Mouse (Mus musculus) common myeloid progenitor, adult 5-6 weeks (primary cell): Measurements from ENCODE around the gene Colca2. TPM values are rescaled to one million over a fixed set of nuclear protein-coding genes. Genes with fewer than 3 reads are reported as not detected.

Experiments
- ATAC-seq: replicated peaks from 2 replicates; pipeline ENCODE4 v1.8.0; 2016; ENCODE audit warnings: low read depth, mild to moderate bottlenecking, moderate TSS enrichment, inconsistent platforms; ENCODE audit not compliant: poor library complexity, severe bottlenecking
- total RNA-seq: library from RNA; stranded (forward); fragments of 200-1000, 187-1606 nt; gene quantifications from 2 replicates; pipeline ENCODE4 v1.2.3, GENCODE M21; 2017

Gene Colca2
- total RNA-seq = 2.1 TPM in 1 of 2 replicates, not detected in the other

- peak; percentile 87 for ATAC-seq
Observed at GRCm38 (mm10) chr9:51278500-51279381, at the start of gene Colca2. Gene Colca2 (minus strand): TSS chr9:51278569.

DNA sequence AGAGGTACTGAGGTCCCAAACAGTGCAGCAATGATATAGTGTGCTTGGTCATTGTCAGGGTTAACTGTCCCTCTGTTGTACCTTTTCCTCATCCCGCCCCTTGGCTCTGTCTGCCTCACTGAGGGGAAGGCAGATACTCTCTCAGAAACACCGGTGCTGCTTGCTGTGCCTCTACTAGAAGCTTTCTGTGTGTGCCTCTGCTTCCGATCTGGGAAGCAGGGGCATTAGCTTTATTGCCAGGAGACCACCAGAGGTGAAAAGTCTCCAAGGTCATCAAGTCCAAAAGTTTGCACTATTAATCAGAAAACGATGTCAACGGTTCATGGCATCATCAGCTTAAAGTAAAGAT is 49.2 kb upstream of the Colca2 start:
- no peak for ATAC-seq

DNA sequence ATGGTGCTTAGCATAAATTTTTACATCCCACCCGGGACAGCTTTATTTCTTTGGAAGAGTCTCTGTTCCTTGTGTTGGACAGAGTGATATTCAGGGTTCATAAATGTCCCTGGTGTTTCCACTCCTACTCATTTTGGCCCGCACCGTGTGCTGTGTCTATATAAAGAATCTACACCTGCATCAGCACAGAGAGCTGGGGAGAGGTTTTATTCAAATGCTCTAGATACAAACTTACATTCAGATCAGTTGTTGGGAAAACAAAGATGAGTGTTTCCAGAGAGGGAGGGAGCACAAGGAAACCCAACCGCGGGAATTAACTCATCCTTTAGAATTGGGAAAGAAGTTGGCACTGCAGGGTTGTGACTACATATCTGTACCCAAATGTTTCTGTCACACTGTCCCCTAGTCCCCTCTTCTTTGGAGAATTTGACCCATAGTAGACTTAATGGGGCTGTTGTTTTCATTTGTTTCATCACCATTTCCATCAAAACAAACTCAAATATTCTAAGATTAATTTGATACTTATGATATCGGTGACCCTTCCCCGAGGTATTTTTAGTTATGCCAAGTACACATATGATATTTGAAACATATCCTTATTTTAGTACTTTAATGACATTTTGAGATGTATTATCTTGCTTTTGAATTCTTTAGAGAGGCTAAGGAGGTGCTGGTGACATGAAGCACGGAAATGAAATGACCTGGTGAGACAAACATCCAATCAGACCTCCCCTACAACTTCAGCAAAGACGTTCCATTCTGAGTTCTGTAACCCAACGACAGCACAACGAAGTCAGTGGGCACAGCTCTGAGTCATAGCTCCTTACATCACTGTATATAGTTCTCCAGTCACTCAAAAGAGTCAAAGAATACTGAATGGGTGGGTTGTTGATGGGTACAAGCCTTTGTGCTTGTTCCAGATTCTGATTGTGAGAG is 48.5 kb upstream of the Colca2 start:
- no peak for ATAC-seq

- ATAC-seq = peak; percentile 72
Observed at GRCm38 (mm10) chr9:51324406-51325065, 46.2 kb upstream of the Colca2 start.

- ATAC-seq = no peak
Observed at GRCm38 (mm10) chr9:51320096-51320495, 41.7 kb upstream of the Colca2 start.

GRCm38 (mm10) chr9:51318246-51318645 is 39.9 kb upstream of the Colca2 start:
- no peak for ATAC-seq

DNA sequence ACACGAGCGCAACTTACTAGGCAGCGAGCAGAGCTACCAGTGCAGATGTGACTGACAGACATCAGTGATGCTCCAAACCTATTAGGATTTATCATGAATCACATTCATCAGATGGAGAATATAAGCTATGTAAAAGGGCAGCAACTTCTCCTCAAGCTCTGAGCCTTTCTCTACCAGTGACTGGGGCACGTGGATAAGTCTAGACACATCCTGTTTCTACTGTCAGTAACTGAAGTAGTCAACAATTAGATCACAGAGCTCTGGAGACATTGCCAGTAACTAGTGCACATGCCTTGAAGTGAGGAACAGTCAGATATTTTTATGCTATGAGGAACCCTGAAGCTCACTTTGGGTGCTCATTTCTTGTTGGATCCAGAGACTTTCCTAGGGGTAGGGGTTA is 39.0 kb upstream of the Colca2 start:
- ATAC-seq = no peak

- ATAC-seq = peak; percentile 67
Observed at GRCm38 (mm10) chr9:51315402-51316063, 37.2 kb upstream of the Colca2 start.

DNA sequence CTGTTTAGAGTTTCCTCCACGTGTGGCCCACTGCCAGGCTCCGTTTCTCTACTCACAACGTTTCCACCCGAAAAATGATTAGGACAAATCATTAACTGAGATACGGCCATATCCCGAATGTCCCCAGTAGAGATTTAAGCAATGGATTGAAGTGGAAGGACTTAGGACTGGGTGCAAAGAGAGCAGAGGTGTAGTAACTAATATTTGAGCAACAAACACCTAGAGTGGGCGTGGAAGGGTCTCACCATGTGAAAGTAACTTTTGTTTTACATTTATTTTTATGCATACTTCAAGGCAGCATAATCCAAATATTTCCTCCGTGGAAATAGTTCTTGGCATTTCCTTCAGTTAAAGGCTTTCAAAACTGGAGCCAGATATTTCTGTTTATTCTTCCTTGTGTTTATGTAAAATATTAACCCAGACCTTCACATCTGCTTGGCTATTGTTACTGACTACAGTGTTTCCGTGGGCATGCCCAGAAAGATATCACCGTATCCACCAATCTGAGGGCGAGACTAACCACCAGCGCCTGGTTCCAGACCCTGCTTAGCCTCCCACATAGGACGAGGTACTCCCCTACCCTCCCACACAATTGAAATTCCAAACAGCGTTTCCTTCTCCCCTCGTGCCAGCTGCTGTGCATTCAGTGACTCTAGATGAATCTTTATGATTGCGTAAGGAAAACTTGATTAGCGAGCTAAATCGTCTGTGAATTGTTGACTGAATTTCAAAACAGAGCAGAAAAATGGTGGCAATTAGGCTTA is 34.4 kb upstream of the Colca2 start:
- no peak for ATAC-seq

GRCm38 (mm10) chr9:51310515-51310914 is 32.1 kb upstream of the Colca2 start:
- ATAC-seq = no peak

DNA sequence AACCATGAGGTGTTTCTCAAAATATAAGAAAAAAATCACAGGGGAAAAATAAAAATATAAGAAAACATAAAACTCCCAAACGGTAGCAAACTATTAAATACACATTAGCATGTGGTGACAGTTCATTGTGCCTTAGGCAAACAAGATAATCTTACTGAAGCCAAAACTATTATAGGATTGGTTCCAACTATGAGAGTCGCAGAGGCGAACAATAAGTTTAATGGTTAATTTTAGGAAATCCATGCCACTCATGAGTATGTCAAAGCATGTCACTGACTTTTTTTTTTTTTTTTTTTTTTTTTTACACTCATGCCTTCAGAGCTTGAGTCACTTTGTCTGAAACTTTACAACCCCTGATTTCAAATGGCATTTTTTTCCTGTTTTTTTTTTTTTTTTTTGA is 28.0 kb upstream of the Colca2 start:
- ATAC-seq = no peak

GRCm38 (mm10) chr9:51305146-51305545 is 26.8 kb upstream of the Colca2 start:
- no peak for ATAC-seq

DNA sequence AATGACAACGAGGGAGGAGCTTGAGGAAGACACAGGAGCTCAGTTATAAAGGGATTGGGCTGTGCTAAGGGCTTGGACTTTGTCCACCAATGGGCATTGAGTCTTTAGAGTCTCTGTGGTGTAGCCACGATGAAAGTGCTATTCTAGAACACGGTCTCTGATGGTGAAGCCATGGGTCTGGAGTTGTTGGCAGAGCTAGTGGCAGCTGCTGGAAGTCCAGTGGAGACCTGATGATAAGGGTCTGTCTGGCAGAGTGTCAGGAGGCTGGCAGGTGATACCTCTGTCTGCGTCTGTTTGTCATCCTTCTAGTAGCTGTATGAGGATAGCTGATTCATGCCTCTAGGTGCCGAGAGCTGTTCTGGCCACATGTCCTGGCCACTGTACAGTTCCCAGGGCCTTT is 25.6 kb upstream of the Colca2 start:
- ATAC-seq = peak; percentile 32; the same call in 1 of the 2 replicates

DNA sequence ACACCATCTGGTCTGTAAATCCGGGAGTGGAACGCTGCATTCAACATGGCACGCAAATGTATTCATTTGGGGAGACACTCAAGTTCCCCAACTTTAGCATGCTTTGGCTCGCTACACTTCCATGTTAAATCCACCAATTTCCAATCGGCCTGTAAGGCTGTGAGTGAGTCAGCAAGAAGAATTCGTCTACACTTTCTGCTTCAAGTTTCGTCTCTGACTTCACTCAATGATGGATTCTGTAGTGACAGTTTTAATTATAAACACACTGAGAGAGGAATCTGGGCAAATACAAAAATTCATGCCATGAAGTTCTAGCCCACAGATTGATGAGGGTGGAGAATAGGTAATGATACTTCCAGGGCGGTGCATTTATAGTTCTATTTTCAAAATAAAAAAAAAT is 15.2 kb upstream of the Colca2 start:
- ATAC-seq = no peak

DNA sequence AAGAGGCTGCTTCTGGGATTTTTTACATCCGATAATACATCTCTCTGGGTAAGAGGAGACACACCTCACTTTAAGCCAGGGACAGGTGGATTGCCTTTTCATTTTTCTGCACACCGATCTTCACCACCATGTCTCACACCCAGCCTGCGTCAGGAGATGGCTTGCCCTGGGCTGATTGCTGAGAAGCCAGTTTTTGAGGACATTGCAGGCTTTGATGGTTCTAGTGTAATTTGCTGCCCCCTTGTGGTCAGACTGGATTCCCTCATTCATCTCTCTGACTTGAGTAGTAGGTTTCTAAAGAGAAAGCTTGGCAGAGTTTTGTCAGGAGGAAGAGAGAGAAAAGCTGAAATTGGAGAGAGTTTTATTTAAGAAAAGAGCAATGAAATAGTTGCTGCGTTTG is 14.3 kb upstream of the Colca2 start:
- ATAC-seq = peak; percentile 95

- ATAC-seq = no peak
Observed at GRCm38 (mm10) chr9:51290980-51291379, 12.6 kb upstream of the Colca2 start.

DNA sequence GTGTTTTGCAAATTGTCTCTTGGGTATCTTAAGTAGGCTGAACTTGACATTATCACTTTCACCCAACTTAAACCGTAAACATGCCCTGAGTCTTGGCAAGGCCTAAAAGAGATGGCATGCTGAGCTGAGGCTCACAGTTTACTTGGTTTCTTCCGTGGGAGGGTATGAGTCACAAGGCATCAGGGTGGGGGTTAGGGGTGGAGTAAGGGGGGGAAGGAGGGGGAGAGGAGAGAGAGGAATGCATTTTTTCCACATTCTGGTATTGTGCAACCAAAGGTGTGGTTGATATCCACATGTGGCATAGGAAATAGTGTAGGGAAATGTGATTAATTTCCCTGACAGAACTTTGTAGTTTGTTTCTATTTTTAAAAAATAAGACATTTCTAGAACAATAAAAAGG is 7.7 kb upstream of the Colca2 start:
- no peak for ATAC-seq

DNA sequence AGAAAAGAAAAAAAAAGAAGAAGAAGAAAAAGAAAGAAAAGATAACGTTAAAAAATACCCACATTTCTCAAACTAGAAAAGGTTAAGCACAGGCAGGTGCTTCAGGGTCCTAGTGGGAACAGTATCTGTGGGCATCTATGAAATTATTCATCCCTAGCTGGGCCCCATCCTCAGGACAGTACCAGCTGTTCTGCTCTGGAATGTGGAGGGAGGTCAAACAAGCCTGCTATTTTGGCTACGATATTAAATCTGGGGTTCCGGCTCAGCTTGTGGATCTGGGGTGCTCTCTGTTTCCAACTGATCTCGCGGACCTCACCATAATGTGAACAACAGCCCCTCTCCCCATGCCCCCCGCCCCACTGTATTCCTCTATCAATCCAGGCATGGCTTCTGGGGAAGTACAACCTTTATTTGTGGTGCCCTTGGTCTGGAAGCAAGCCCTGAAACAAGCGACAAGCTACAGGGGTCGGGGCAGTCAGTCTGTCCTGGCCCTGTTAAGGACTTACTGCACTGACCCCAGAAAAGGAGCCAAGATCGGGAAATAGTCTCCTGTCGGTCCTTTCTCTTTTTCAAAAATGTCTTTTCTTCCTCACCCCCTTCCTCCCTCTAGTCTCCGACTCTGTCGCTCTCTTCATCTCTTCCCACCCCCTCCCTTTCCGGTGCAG is 403 bp downstream of the Colca2 start:
- ATAC-seq = no peak

DNA sequence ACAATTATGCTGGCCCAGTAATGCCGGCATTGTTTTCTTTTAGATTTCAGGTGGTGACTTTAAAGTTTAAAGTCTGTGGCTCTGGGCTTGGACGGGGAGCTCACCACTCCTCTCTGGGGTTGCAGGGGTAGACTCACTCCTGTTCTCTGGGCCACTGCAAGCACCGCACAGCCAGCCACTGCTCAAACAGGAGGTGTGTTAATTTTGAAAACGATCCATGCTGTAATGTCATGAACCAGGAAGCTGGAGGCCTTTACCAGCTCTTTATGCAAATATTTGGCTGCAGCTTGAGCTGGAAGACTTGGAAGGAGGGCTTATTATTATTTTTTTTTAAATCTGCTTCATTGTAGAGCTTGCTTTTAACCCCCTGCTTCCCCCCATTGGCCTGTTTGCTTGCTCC is 3.7 kb downstream of the Colca2 start:
- ATAC-seq = no peak
